Mouse (Mus musculus): ENCODE measurements at regions not wholly inside any gene's neighbourhood (a gene's known extent, or its start where the extent isn't known, plus 50 kb on each side); places are given as distances from the start of the nearest gene placed in this dataset.

GRCm38 (mm10) chr4:8413307-8413706 is 174.5 kb upstream of the Car8 start:
- DNase-seq (ENCODE audit: low spot score), result no peak
- Histone ChIP-seq H3K4me3 (ENCODE audit: low read depth, low read length) (no peak overlapping the region), H3K27ac (ENCODE audit: low read length) (no peak overlapping the region), H3K4me2 (replicated peaks; ENCODE audit: low read depth, low read length) (no peak overlapping the region), H3K9ac (replicated peaks; ENCODE audit: low read depth) (no peak overlapping the region), H3K4me1 (ENCODE audit: insufficient read depth, low read depth, low read length) (no peaks in the 10 kb centered on the region), H3K36me3 (ENCODE audit: insufficient read depth, low read length) (no peaks in the 10 kb centered on the region), H3K27me3 (replicated peaks; ENCODE audit: insufficient read depth, low read length) (no peaks in the 10 kb centered on the region), H3K9me3 (ENCODE audit: low read length) (no peaks in the 10 kb centered on the region)
- TF ChIP-seq EP300 (IDR thresholded peaks at IDR 0.05), result no peak
- TF ChIP-seq CTCF (IDR thresholded peaks at IDR 0.05), result no peak
- ATAC-seq, result no peak

- TF ChIP-seq CTCF (IDR thresholded peaks at IDR 0.05), result no peak
- TF ChIP-seq EP300 (IDR thresholded peaks at IDR 0.05), result no peak
- Histone ChIP-seq H3K4me3 (ENCODE audit: low read depth, low read length) (no peak overlapping the region), H3K9me3 (ENCODE audit: low read length) (no peaks in the 10 kb centered on the region), H3K27me3 (replicated peaks; ENCODE audit: insufficient read depth, low read length) (no peaks in the 10 kb centered on the region), H3K27ac (ENCODE audit: low read length) (no peak overlapping the region), H3K36me3 (ENCODE audit: insufficient read depth, low read length) (no peaks in the 10 kb centered on the region), H3K4me1 (ENCODE audit: insufficient read depth, low read depth, low read length) (no peaks in the 10 kb centered on the region), H3K9ac (replicated peaks; ENCODE audit: low read depth) (no peak overlapping the region), H3K4me2 (replicated peaks; ENCODE audit: low read depth, low read length) (no peak overlapping the region)
- 83% methylated on average over 2 of the region's 2 CpGs for WGBS
- ATAC-seq (peak; percentile 61), DNase-seq (ENCODE audit: low spot score) (peak; percentile 51)
Observed at GRCm38 (mm10) chr4:8400069-8400468, 161.2 kb upstream of the Car8 start.

GRCm38 (mm10) chr4:8399430-8399829 is 160.6 kb upstream of the Car8 start:
- no peak overlapping the region for H3K4me3 ChIP-seq (ENCODE audit: low read depth, low read length)
- 43% methylated on average over 1 of the region's 1 CpGs for WGBS
- H3K36me3 ChIP-seq (ENCODE audit: insufficient read depth, low read length), result no peaks in the 10 kb centered on the region
- DNase-seq (ENCODE audit: low spot score), result peak; percentile 45
- ATAC-seq, result peak; percentile 69
- H3K9ac ChIP-seq (replicated peaks; ENCODE audit: low read depth), result no peak overlapping the region
- no peak overlapping the region for H3K4me2 ChIP-seq (replicated peaks; ENCODE audit: low read depth, low read length)
- TF ChIP-seq CTCF (IDR thresholded peaks at IDR 0.05), result no peak
- no peak for TF ChIP-seq EP300 (IDR thresholded peaks at IDR 0.05)
- no peak overlapping the region for H3K27ac ChIP-seq (ENCODE audit: low read length)
- H3K27me3 ChIP-seq (replicated peaks; ENCODE audit: insufficient read depth, low read length), result no peaks in the 10 kb centered on the region
- H3K4me1 ChIP-seq (ENCODE audit: insufficient read depth, low read depth, low read length), result no peaks in the 10 kb centered on the region
- H3K9me3 ChIP-seq (ENCODE audit: low read length), result no peaks in the 10 kb centered on the region

- Histone ChIP-seq H3K4me1 (ENCODE audit: insufficient read depth, low read depth, low read length) (no peaks in the 10 kb centered on the region), H3K36me3 (ENCODE audit: insufficient read depth, low read length) (no peaks in the 10 kb centered on the region), H3K4me3 (ENCODE audit: low read depth, low read length) (no peak overlapping the region), H3K9ac (replicated peaks; ENCODE audit: low read depth) (no peak overlapping the region), H3K9me3 (ENCODE audit: low read length) (no peaks in the 10 kb centered on the region), H3K4me2 (replicated peaks; ENCODE audit: low read depth, low read length) (no peak overlapping the region), H3K27ac (ENCODE audit: low read length) (no peak overlapping the region), H3K27me3 (replicated peaks; ENCODE audit: insufficient read depth, low read length) (no peaks in the 10 kb centered on the region)
- ATAC-seq (peak; percentile 74), DNase-seq (ENCODE audit: low spot score) (no peak)
- WGBS, result 40% methylated on average over 4 of the region's 4 CpGs
- TF ChIP-seq CTCF (IDR thresholded peaks at IDR 0.05), result no peak
- no peak for TF ChIP-seq EP300 (IDR thresholded peaks at IDR 0.05)
Observed at GRCm38 (mm10) chr4:8398969-8399368, 160.1 kb upstream of the Car8 start.

GRCm38 (mm10) chr4:8383162-8383561 is 144.3 kb upstream of the Car8 start:
- TF ChIP-seq EP300 (IDR thresholded peaks at IDR 0.05) (no peak), CTCF (IDR thresholded peaks at IDR 0.05) (no peak)
- 88% methylated on average over 11 of the region's 11 CpGs for WGBS

GRCm38 (mm10) chr4:8382125-8382417 is 143.2 kb upstream of the Car8 start:
- Histone ChIP-seq H3K27ac (ENCODE audit: low read length) (no peak overlapping the region), H3K9ac (replicated peaks; ENCODE audit: low read depth) (no peak overlapping the region), H3K4me3 (ENCODE audit: low read depth, low read length) (no peak overlapping the region), H3K4me1 (ENCODE audit: insufficient read depth, low read depth, low read length) (no peaks in the 10 kb centered on the region), H3K27me3 (replicated peaks; ENCODE audit: insufficient read depth, low read length) (no peaks in the 10 kb centered on the region), H3K4me2 (replicated peaks; ENCODE audit: low read depth, low read length) (no peak overlapping the region), H3K36me3 (ENCODE audit: insufficient read depth, low read length) (no peaks in the 10 kb centered on the region), H3K9me3 (ENCODE audit: low read length) (no peaks in the 10 kb centered on the region)
- ATAC-seq (no peak), DNase-seq (ENCODE audit: low spot score) (no peak)
- WGBS, result 55% methylated on average over 3 of the region's 3 CpGs
- TF ChIP-seq CTCF (IDR thresholded peaks at IDR 0.05) (no peak), EP300 (IDR thresholded peaks at IDR 0.05) (no peak)

More at GRCm38 (mm10) chr4:8383162-8383561, 144.3 kb upstream of the Car8 start:
- ATAC-seq (no peak), DNase-seq (ENCODE audit: low spot score) (no peak)
- no peaks in the 10 kb centered on the region for H3K4me1 ChIP-seq (ENCODE audit: insufficient read depth, low read depth, low read length)
- no peaks in the 10 kb centered on the region for H3K36me3 ChIP-seq (ENCODE audit: insufficient read depth, low read length)
- H3K4me2 ChIP-seq (replicated peaks; ENCODE audit: low read depth, low read length), result no peak overlapping the region
- H3K27me3 ChIP-seq (replicated peaks; ENCODE audit: insufficient read depth, low read length), result no peaks in the 10 kb centered on the region
- H3K9ac ChIP-seq (replicated peaks; ENCODE audit: low read depth), result no peak overlapping the region
- no peaks in the 10 kb centered on the region for H3K9me3 ChIP-seq (ENCODE audit: low read length)
- no peak overlapping the region for H3K4me3 ChIP-seq (ENCODE audit: low read depth, low read length)
- H3K27ac ChIP-seq (ENCODE audit: low read length), result no peak overlapping the region

GRCm38 (mm10) chr4:8381408-8382124 is 142.7 kb upstream of the Car8 start:
- Histone ChIP-seq H3K4me3 (ENCODE audit: low read depth, low read length) (no peak overlapping the region), H3K36me3 (ENCODE audit: insufficient read depth, low read length) (no peaks in the 10 kb centered on the region), H3K27ac (ENCODE audit: low read length) (no peak overlapping the region), H3K4me2 (replicated peaks; ENCODE audit: low read depth, low read length) (no peak overlapping the region), H3K4me1 (ENCODE audit: insufficient read depth, low read depth, low read length) (no peaks in the 10 kb centered on the region), H3K27me3 (replicated peaks; ENCODE audit: insufficient read depth, low read length) (no peaks in the 10 kb centered on the region), H3K9ac (replicated peaks; ENCODE audit: low read depth) (no peak overlapping the region), H3K9me3 (ENCODE audit: low read length) (no peaks in the 10 kb centered on the region)
- TF ChIP-seq CTCF (IDR thresholded peaks at IDR 0.05) (no peak), EP300 (IDR thresholded peaks at IDR 0.05) (no peak)
- no peak for ATAC-seq
- 30% methylated on average over 13 of the region's 13 CpGs for WGBS
- DNase-seq (ENCODE audit: low spot score), result no peak
